Mouse (Mus musculus) R1 (cell line): ENCODE data around the gene Exoc4.

Experiments
- DNase-seq: peaks from one replicate; pipeline ENCODE4 v3.0.0-alpha.2; 2018; ENCODE audit warnings: low read depth, low spot score

Gene Exoc4

DNA sequence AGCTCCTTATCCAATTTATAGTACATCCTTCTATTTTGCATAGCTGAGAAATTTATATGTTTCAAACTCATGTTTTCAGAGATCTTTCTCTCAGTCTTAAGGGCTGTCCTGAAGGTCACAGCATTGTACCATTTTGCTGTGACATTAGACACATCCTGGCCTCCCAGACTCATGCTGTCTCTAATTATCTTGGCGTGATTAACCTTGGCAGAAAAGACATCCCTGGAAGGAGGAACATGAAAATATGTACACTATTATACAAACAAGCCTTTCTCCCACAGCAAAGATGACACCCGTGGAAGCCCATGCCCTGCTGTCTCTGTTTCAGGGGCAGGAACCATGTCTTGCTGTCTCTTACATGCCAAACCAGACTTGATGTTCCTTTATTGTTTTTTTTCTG, 59.8 kb downstream of the Exoc4 start:
- DNase-seq = no peak

DNA sequence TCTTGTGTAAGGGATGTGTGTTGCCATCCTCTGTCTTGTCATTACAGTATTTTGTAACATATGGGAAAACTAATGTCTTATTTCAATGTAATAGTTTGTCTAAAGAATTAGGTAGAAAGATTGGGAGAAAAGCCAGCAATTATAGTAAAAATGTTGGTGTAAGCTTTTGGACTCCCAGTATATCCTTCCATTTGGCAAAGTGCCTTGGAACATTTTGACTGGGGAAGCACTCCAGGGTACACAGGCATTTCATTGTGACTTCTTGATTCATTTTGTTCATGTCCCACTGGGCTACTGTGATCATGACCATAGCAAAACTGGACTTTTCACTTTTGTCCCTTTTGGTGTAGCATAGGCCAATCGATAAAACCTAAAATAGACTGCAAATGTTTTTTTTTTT, 61.6 kb downstream of the Exoc4 start:
- DNase-seq = no peak

DNA sequence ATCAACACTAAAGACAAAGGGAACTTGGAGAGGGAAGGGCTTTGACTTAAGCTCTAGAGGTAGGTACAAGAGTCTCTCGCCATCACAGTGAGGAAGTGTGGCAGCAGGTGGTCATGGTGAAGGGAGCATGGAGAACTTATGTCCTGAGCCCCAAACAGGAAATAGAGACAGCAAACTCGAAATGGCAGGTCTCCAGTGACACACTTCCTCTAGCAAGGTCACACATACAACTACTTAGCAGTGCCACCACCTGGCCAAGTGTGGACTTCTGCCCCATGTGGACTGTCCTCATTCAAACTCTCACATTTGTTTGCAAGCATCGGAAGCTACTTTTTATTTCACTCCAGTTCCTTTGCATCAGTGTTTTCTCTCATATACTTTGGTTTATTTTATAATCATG, 74.0 kb downstream of the Exoc4 start:
- no peak for DNase-seq

DNA sequence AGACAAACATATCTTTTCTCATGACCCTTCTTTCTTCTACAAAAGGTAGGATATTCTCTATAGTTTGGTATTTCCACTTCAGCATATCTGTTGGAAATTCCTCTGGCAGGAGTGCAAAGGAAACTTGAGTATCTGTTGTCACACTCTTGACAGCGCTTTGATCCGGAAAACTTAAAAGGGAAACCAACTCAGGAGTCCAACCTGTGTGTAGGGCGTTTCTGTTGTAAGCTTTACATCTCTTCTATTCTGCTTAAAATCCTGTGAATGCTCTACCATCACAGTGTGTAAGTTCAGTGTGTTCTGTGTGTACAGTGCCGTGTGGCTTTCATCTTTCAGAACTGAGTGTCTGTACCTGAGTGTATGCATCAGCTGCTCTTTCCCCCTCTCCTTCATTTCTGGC, 74.5 kb downstream of the Exoc4 start:
- no peak for DNase-seq

DNA sequence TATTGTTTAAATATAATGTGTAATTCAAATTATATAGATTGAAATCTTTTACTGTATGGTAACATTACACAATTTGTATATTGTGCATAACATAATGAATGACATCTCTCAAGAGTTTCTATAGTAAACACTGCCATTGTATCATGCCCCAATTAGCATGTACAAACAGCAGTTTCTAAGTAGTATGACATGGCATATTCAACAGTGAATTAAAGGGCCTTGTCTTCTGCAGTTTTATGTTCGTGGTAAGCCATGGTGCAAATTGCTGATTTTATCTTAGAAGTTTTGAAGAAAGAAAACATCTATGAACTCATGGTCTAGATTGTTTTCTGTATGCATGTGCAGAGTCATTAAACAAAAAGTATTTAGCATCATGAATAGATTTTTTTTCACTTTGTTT, 79.4 kb downstream of the Exoc4 start:
- no peak for DNase-seq

DNA sequence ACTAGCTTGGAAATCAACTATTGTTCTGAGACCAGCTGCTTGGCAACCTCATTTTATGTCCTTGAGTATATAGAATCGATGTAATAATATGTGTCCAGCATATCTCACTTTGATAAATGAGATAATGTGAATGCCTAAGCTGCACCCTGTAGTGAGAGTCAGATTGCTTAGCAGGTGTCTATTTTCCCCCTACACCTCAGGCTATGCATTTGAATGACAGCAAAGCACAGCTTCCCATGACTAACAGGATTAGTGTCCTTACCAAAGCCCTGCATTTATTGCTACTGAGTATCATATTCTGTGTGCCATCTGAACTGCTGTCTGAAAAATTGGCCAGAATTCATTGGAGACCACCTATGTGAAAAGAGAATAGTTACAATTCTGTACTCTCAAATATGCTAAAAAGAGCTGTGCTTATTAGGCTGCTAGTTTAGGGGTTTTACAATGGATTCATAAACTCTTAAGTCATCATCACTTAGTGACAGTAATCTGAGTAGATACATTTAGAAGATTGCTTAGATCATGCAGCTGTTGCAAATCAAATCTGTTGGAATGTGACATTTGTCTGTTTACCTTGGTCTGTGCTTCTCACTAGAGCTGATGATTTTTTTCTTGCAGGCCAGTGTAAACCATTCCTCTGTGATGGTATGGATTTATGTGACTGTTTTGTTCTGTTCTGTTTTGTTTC, 98.3 kb downstream of the Exoc4 start:
- no peak for DNase-seq

DNA sequence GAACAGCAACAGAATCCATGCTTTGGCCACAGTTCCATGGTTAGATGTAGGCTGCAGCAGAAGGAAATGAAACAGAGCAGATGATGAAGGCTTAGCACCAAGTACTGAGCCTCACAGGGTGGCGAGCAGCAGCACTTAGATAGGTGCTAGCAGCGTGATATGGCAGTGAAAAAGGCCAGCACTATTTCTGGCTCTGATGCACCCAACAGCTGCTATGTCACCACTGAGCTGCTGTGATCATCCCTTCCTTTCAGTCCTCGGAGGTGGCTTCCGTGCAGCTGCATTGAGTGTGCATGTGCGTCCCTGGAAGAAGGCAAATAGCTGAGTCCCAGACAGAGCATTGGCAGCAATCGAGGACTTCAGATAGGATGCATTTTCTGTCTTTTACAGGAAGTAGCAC, 112.7 kb downstream of the Exoc4 start:
- DNase-seq = no peak

DNA sequence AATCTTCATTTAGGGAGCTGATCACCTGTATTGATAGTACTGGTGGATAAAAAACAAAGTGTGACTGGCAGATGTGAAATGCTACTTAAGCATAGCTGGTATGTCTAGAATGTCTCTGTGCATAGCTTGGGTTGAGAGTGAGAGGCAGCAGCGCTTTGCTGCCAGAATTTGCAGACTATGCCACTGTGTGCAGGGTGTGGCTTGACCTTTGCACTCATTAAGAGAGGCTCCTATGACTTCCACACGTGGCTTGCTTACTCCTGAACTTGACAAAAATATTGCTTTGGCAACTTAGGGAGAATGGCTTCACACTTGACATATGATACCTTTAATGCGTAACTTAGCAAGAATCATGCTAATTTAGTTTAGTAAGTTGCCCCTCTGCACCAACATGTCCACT, 131.6 kb downstream of the Exoc4 start:
- peak; percentile 27 for DNase-seq

DNA sequence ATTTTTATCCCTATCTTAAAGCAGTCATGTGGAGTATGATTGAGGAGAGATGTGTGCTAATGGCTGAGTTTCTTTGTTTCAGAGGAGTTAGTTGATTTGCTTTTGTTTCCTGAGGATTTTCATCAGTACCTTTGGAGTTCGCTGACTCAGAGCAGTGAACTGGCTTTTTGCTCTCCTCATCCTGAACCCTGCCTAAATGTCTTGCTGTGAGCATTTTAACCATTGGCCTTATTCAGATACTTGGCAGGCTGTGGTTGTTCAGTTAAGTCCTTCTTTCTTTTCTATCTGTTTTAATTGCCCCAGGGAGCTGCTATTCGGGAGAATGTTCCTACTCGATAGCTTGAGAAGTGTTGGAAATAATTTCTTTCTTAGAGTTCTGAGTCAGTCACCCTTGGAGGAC, 133.3 kb downstream of the Exoc4 start:
- peak; percentile 23 for DNase-seq

DNA sequence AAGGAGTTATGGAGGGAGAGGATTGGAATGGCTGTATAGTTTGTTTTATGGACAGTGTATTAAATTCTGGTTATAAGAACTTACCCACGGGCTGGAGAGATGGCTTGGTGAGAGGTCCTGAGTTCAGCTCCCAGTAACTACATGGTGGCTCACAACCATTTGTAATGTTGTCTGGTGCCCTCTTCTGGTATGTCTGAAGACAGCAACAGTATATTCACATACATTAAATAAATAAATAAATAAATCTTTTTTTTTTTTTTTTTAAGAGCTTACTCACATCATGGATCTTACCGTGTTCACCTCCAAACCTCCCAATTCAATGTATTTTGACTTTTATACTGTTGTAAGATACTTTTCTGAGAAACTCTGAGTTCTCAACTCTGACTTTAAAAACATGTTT, 143.1 kb downstream of the Exoc4 start:
- DNase-seq = peak; percentile 32

DNA sequence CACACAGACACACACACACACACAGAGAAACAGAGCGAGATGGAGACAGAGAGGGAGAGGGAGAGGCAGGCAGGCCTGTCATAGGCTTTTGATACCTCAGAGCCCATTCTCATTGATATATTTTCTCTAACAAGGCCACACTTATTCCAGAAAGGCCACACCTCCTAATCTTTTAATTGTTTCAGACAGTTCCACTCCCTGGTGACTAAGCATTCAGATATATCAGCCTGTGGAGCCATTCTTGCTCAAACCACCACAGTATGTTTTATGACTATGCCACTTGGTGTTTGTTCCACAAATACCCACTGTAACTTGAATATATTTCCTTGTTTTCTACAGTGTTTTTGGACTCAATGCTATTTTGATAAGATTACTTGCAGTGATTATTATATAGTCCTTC, 150.6 kb downstream of the Exoc4 start:
- peak; percentile 25 for DNase-seq

DNA sequence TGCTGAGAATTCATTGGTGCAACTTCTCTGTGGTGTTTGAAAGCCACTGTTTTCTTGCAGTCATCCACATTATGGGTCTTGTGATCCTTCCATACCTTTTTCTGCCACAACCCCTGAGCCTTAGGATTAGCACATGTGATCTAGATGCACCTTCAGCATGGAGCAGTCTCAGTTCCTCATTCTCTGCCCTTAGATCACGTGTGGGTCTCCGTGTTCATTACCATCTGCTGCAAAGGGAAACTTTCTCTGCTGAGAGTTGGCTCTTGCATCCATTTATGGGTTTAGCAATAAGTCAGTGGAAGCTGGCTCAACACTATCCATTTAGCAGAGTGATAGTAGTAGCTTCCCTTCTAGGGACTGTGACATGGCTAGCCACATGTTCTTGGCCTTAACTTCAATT, 152.3 kb downstream of the Exoc4 start:
- no peak for DNase-seq

DNA sequence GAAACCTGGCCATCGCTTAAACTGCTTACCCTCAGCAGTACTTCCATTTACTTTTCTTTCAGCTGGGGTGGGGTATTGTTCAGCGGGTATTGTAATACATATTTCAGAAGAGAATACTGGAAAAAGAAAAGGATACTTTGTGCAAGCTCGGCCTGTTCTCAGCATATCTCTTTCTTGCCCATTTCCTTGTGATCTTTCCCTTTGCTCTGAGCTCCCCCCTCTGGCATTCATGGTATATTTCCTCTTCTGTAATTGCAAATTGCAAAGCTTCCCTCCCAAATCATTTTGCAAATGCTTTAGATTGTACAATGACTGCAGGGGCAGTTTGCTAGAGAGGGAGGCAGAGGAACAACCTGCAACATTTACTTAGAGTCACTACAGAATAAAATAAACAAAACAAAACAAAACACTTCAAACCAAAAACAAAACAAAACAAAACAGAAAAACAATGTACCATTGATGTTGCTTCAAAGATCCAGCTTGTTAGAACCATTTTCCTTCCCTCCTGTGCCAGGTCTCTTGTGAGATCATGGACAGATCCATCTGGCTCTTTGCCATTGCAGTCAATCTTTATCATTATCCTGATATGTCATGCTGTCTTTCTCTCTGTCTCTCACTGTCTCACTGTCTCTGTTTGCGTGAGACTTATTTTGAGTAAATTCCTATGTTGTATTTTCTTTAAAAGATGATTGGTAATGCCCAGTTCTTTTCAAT, 156.8 kb downstream of the Exoc4 start:
- DNase-seq = no peak

DNA sequence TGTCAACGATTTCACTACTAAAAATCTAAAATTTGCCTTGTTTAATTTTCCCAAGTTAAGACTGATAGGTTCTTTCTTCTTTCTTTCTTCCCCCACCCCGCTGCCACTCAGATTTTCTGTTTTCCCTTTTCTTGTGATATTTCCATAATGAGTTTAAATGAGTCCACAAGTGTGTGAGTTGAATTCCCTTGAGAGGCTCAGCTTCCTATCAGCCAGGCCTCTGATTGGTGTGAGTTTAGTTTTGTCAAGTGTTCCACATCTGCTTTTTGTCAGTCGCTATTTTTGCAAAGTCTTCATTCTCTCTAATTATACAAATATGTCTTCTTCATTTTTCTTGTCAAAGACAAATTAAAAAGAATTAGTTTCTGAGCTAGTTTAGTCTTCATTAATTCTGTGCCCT, 160.7 kb downstream of the Exoc4 start:
- DNase-seq = no peak

DNA sequence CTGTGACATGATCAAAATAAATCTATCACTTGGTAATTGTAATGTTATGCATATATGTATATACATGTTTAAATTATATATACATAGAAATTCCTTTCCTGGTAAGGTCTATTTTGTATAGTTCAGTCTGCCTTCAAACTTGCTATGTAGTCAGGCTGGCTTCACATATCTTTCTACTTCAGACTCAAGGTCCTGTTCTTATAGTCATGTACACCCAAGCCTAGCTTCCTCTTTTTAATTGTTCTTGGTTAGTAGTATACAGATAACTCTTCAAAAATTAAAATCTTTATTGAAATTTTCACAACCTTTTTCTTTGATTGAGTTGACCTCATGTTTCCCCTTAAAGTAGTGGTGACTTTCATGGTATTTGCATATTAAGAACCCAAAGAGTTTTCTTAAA, 176.1 kb downstream of the Exoc4 start:
- DNase-seq = no peak

DNA sequence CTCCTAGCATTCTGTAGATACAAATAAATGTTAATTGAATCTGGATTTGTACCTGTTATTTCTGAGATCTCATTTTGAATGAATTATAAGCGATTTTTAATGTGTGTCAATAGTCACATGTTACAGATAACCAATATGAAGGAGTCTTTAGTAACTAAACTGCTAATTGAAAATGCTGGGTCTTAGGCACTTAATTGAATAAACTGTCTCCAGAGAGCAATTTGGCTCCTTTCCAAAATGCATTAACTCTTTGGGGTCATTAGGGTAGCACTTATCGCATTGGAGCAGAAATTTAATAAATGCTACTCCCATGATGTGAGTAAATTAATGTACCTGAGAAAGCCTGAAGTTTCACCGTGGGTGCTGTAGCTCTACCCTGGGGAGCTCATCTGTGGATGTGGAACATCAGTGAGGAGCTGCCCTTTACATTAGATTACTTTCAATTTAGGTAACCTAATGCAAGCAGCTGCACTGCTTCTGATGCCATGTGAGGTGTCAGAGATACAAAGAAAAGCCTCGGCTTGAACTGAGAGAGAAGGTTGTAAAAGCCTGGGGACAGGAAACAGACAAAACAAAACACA, 182.4 kb downstream of the Exoc4 start:
- DNase-seq = no peak

DNA sequence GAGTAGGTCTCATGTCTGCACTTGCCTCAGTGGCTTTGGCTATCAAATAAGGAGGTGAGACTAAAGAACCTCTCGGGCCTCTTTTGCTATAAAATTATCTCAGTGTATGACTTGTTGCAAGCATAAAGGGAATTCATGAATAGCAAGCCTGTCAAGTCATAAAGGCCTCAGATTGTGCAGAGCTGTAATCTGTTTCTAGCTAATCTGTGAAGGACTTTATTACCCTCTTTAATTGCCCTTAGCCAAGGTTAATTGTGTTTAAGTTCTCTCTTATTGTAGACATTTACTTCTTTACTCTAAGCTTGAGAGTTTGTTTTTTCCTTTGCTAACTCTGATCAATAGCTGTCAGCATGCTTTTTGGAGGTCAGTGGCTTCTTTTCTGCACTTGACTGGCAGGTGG, 191.6 kb downstream of the Exoc4 start:
- no peak for DNase-seq

DNA sequence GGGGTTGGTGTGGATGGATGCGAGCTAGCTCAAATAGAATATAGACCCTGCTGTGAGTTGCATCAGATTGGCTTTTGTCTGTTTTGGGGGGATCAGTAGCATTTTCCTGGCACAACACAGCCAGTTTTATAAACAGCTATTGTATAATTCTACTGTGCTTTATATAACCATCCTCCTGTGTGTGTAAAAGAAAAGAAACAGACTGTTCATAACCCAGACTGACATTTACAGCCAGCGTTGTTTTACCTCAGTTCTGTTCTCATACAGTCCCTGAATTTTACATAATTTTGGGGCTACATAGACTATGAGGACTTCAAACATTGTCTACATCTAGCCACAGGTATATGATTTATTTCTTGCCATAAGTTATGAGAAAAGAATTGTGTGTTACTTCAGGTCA, 204.9 kb downstream of the Exoc4 start:
- no peak for DNase-seq

DNA sequence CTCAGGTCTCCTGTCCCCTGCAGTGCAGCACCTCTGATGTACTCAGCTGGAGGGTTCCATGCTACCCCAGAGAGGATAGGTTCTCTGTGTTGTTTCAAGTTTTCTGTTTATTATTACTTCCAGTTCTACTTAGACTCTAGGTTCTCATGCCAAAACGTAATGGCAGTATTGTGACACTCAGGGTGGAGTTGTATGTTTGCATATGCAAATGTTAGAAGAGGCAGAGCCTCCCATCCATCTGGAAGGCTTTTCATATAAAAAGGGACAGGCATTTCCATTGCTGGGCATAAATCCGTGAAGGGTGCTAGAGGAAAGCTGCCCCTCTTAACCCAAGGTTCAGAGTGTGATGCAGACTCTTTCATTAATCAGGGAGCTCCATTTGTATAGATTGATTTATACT, 205.5 kb downstream of the Exoc4 start:
- peak; percentile 11 for DNase-seq

DNA sequence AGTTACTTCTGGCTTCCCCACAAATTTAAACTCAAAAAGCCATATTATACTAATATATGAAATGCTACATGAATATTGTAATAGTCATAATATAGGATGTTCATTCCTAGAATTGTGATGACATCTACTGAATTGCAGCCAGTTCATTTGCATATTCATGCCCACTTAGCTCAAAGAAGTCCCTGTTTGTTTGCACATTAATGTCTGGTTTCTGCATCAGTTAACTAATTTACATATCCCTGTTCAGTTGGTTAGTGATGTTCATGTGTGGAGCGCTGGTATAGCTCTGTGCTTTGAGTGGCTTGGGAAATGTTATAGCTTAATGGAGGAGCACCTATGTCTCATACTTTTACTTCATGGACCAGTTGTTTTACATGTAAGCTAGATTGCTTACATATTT, 206.4 kb downstream of the Exoc4 start:
- DNase-seq = no peak

DNA sequence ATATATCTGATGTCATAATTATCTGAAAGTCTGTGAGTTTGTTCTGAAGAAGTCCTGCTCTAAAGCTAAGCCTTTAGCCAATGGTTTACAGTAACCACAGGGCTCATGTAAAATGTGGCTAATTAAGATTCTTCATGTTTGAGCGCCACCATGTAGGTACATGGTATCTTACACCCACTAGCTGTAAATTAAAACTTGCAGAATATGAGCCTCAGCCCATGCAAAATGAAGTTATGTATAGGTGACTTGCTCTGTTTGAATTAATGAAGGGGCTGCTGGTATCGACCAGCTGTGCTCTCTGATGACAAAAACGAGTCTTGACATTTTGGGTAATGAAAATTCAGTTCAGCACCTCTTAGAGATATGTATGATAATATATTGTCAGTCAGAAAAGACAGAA, 216.0 kb downstream of the Exoc4 start:
- DNase-seq = no peak

DNA sequence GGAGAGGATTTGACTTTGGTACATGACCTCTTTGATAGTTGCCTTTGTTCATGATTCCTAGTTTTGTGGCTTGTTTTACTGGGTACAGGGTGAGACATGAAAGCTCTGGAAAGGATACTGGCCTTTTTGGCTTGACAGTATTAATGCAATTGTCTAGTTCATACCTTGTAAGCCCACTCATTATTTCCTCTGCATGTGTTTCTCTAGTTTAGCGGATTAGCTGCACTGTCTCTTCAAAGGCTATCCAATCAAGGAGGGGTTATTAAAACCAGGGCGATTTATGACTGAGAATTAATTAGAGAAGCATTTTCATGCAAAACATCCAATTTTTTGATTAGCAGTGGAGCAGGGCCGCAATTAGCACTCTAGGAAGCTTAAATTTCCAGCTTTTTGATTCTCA, 216.5 kb downstream of the Exoc4 start:
- no peak for DNase-seq

DNA sequence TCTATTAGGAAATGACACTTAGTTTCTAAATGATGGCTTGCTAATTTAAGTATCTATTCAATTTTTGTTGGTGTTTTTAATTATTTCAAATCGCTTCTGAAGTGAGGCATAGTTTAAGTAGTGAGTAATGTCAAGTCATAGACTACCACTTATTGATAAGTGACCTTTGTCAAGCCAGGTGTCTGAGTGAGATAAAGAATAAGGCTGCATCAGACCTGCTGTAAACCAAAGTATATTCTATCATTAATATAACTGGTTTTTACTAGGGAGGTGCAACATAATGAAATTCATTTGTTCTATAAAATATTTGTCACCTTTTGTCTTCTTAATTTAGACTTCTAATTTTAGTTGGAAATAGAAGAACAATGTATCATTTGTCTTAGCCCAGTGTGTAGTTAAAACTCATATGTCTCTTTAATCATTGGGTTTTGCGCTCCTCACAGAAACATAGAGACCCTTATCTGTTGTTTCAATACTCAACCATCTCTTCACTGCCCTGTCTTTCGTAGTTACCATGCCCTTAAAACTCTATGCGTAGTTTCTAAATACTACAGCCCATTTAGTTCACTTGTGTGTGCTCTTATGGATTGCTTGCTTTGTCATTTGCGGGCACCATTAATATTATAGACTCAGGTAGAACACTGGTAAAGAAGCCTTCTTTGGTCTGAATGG, 217.4 kb downstream of the Exoc4 start:
- no peak for DNase-seq
